Mouse (Mus musculus): ENCODE results near the gene Lrch1.

Lrch1 gene

GRCm38 (mm10) chr14:74814848-74815789 lies 132.6 kb downstream of the Lrch1 start:
- no peak for DNase-seq (ENCODE audit: low spot score)

DNA sequence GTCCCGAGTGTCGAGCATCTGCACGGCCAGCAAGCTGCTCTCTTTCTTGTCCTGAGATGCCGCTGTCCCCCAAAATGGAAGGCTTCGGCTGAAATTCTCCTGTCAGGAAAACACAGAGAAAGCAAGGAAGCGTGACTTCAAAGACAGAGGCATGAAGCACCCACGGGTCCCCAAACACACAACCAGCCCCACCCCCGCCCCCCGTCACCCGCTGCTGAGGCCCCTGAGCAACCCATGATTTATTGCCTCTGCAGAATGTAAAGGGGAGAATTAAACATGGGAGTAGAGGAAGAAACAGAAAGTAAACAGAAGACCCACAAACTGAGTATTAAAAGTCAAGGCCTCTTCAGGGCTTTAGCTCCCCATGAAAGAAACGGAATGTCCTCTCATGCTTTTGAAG lies 136.1 kb downstream of the Lrch1 start:
- no peak for DNase-seq (ENCODE audit: low spot score)

- no peak for DNase-seq (ENCODE audit: low spot score)
Measured at GRCm38 (mm10) chr14:74801961-74802360, 145.7 kb downstream of the Lrch1 start.

- DNase-seq (ENCODE audit: low spot score): no peak
Measured at GRCm38 (mm10) chr14:74798063-74798890, 149.4 kb downstream of the Lrch1 start.

DNA sequence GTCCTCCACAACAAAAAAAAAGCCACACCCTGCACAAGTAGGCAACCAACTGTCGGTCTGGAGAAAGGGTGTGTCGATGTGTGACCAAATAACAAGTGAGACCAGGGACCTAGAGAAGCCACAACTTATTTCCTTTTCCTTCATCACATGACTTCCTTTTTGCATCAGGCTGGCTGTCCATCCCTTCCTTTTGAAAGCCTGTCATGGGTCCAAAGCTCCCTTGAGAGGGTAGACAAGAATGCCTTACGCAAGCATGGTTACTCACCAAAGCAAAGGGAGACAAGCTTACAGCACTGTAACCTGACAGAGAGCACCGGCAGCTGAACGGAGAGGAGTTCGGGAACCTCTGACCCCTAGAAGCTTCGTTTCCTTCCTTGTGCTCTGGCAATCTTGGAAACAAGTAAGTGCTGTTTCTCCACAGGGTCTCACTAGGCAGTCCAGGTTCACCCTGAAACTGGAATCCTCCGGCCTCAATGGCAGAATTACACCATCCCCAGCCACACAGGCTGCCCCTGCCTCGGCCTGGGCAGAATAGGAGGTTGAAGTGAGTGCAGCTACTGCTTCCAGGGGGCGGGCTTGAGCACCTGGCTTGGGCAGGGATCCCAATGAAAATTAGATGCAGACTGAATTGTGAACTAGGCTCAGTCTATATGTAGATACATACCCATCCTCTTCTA lies 150.2 kb downstream of the Lrch1 start:
- no peak for DNase-seq (ENCODE audit: low spot score)

DNA sequence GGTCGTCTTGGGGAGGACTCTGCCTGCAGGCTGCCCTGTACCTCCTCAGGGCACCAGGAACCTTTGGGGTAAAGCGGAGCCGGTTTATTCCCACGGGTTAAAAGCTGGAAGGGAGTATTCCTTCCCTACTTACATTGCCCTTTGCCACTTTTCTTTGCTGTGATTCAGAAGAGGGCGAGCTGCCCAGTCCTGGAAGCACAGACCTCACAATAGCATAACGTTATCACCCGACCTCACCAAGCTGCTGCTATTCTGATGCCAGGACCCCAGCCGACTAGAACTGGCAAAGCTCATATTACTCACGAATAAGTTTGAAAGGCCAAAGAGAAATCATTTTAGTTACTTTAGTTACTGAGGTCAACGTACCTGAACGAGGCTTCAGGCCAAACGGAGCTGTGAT lies 152.7 kb downstream of the Lrch1 start:
- no peak for DNase-seq (ENCODE audit: low spot score)

DNA sequence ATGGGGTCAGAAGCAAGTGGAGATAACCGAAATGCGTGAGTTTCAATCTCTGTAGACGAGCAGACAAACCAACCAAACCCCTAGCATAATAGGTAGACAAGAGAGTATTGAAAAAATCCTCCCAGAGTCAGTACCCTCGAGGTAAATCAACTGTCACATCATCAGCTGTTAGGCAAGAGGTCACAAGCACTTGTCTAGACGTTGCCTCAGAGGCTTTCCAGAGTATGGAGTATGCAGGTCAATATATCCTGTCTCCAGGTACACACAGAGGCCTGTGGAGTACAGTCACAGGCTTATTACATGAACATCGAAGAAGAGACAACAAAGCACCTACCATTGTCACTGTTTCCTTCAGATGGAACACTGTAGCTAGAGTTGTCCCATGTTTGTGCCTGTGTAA lies 154.9 kb downstream of the Lrch1 start:
- no peak for DNase-seq (ENCODE audit: low spot score)

GRCm38 (mm10) chr14:74790535-74790934 lies 157.1 kb downstream of the Lrch1 start:
- DNase-seq (ENCODE audit: low spot score): no peak

DNA sequence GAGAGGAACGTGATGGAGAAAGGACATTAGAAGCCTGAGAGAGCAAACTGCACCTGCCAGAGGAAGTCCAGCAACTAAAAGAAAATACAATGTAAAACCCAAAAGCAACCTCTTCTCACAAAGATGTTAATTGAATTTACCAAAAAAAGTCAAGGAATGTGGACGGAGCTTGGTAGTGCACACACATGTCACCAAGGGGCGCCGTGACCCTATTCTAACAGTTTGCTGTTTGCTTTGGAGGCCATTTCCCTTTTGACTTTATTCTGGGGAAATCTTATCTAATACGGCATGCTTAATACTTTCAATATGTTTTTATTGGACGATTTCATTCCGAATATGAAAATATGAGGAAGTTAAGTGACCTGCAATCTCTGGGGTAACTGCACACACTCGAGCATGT lies 158.9 kb downstream of the Lrch1 start:
- no peak for DNase-seq (ENCODE audit: low spot score)

DNA sequence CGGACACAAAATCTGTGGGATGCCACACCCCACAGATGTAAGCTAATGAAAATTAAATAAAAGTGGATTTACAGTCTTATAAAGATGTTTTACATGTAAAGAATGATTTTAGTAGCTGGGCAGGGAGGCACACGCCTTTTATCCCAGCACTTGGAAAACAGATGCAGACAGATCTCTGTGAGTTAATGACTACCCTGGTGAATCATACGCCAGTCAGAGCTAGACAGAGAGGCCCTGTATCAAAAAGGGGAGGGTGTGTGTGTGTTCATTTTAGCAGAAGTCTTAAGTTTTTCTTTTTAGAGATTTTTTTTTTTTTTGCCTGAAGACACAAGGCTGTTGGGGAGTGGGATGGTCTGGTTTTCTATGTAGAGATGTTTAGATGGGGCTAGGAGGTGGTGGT lies 160.0 kb downstream of the Lrch1 start:
- no peak for DNase-seq (ENCODE audit: low spot score)

- DNase-seq (ENCODE audit: low spot score): no peak
Measured at GRCm38 (mm10) chr14:74784243-74784934, 163.3 kb downstream of the Lrch1 start.

GRCm38 (mm10) chr14:74774046-74774619 lies 173.5 kb downstream of the Lrch1 start:
- DNase-seq (ENCODE audit: low spot score): no peak

DNA sequence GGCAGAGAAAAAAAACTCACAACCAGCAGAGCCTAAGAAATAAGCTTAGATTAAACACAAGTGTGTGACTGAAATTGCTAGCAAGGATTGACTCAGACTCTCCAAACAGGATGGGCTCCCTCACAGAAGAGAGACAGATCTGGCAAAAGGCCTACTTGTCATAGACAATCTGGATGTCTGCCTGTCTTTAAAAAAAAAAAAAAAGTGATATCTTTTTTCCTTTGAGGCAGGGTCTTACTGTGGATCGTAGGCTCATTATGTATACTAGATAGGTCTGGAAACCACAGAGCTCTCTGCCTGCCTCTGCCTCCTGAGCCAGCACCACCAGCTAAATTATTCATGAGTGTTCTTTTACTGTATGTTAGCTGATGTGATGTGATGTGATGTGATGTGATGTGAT lies 179.8 kb downstream of the Lrch1 start:
- DNase-seq (ENCODE audit: low spot score): no peak

DNA sequence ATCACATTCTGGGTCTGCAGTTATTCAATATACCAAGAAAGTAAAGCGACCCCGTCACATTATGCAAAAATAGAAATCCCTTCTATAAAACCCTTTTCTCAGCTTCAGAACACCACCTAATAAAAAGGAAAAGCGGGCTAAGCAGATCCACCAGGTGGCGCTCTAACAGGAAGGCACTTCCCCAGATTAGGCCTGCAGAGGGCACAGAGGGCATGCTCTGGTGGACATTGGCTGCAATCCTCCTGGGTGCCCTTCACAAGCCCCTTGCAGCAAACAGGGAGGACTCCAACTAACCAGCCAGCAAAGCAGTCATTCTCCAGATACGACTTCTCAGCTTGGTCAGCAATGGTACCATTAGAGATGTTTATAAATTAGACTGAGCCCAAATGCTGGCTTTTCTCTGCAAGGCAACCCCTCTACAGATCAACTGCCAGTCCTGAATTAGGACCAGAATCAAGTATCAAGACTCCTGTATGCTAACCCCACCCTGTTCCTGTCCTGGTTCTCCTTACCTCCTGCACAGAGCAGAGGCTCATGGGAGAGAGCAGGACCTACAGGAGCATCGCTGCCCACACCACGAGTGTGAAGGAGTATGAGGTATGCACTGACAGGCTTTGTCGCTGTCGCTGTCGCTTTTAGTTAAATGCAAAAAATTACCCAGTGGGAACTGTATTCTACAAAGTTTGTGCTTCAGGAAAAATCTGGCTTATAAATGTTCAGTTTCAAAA lies 183.3 kb downstream of the Lrch1 start:
- peak; percentile 43 for DNase-seq (ENCODE audit: low spot score)

DNA sequence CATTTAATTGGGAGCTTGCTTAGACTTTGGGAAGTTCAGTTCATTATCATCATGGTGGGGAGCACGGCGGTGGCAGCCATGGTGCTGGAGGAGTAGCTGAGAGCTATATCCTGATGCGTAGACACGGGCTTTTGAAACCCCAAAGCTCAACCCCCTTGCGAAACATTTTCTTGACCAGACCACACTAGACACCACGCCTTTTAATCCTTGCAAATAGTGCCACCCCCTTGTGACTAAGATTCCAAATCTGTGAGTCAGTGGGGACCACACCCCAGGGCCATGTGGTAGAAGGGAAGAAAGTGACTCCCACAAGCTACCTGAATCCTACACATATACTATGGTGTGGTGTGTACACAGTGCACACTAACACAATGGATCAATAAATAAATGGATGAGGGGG lies 210.8 kb downstream of the Lrch1 start:
- no peak for DNase-seq (ENCODE audit: low spot score)

GRCm38 (mm10) chr14:74735471-74735870 lies 212.2 kb downstream of the Lrch1 start:
- no peak for DNase-seq (ENCODE audit: low spot score)

DNA sequence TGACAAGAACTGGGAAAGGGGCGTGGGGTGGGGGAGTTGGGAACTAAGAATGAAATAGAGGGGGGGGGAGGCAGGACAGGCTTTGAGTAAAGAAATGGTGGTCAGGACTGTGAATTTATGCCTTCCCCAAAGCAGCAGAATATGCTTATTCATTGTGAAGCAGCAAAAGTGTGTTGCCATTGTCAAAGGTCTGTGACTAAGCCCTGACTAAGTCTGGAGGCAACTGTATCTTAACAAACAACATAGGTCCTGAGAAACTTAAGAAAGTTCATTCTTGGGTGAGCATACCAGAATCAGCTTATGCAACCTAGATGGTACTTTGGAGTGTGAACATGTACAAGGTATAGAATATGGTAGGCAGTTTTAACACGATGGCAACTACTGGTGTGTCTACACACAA lies 214.3 kb downstream of the Lrch1 start:
- no peak for DNase-seq (ENCODE audit: low spot score)

- peak; percentile 62 for DNase-seq (ENCODE audit: low spot score)
Measured at GRCm38 (mm10) chr14:74732079-74732783, 215.4 kb downstream of the Lrch1 start, which contains the start of gene Esd. Esd (plus strand) TSS chr14:74732297.

DNA sequence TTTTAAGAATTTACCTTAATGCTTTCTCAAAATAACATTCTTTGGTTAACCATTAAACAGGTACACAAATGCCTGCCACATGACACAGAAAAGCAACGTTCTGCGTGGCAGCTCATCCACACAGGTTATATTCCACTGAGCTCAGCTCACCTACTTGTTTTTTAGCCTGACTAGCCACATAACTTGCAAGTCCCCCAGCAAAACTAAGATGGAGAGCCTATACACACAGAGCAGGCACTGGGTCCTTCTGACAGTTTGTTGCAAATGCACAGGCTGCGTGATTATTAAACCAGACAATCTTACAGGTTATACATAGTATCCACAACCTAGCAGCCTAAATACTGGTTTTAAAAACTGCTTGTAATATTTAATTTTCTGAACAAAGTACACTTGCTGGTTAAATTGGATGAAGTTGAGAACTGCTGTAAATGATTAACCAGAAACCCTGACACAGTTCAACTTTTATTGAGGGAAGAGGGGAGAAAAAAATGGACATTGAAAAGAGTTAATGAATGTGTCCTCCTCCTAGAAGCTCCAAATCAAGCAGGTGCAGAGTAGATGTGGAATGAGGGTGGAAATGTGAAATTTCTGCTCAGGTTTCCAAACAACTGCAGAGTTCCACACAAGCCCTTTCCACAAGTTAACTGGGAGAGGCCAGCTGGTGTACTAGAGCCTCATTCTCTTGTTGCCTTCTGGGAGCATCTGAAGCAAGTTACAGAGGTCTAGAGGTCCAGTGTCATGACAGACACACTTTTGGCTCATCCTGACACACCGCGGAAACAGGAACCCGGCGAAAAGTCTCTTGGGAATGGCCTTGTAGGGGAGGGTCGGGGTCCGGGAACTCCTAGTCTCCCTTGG lies 216.2 kb downstream of the Lrch1 start:
- no peak for DNase-seq (ENCODE audit: low spot score)

All from layer of hippocampus, adult 9-10 months (tissue).